Mouse (Mus musculus): ENCODE results near the gene Zc3h7b.

- no peak for TF ChIP-seq CTCF (IDR thresholded peaks at IDR 0.05)
- no peak for TF ChIP-seq POLR2A (IDR thresholded peaks at IDR 0.05; ENCODE audit: insufficient read depth, low read depth, low read length)
Observed at GRCm38 (mm10) chr15:81802941-81803351, 58.1 kb downstream of the Zc3h7b start.

All from heart, adult 2 months (tissue).